Mouse (Mus musculus) cerebellum, adult (tissue): ENCODE data around the gene Lamb2.

Experiments
- ATAC-seq: cut with Nextera tagmentation; 2 replicates; pipeline ENCODE4 v1.9.2; 2017; ENCODE audit warnings: mild to moderate bottlenecking, moderate library complexity, mixed read lengths; ENCODE audit not compliant: insufficient number of reproducible peaks, low FRiP score, low TSS enrichment

Gene Lamb2

DNA sequence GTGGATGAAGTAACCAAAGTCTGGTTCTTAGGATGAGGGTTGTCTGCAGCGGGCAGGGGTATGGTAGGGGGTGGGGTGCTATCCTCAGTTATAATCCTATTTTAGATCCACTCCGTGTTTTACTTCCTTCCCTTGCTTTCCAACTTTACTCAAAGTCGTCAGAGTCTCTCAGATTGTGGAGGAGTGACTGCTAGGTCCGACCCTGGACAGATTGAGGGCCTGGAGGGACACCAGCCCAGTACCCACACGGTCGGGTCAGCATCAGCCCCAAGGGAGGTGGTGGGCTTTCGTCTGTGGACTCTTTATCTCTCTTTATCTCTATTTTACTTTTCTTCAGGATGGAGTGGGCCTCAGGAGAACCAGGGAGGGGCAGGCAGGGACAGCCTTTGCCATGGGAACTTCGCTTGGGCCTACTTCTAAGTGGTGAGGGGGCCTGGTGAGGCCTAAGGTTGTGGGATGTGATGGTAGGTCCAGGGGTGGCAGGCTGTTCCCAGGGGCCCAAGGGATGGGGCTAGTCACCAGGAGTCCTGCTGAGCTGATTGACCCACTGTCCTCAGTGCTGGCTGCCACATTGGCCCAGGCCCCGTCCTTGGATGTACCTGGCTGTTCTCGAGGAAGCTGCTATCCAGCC lies at the start of gene Lamb2:
TSS of gene Lamb2 (plus strand) at position 16 of the 631 bp plus-strand sequence.
- ATAC-seq, result no peak

DNA sequence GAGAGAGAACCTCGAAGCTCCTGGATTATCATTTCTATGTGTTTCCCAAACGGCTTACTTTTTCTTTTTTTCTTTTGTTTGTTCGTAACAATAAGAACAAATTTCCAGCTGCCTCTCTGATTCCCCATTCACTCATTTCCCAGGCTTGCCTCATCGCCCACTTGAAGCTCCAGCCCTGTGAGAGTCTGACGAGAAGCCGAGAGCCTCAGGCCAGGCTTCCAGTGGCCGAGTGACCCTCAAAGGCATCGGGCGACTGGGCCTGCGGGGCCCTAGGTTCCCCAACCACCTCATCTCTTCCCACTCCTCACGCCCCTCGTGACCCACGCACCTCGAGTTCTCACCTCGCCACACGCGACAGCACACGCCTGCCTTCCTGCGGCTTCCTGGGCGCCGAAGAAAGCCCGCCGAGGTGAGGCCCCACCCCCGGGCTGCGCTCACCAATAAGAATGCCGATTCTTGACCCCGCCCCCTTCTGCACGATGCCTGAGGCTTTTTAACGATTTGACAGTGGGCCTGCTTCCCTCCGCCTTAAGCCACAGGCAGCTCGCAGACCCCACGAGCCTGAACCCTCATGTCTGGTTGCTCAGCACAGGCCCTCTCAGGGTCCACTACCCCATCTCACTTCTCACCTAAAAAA lies 48.0 kb upstream of the Lamb2 start:
- ATAC-seq, result no peak

DNA sequence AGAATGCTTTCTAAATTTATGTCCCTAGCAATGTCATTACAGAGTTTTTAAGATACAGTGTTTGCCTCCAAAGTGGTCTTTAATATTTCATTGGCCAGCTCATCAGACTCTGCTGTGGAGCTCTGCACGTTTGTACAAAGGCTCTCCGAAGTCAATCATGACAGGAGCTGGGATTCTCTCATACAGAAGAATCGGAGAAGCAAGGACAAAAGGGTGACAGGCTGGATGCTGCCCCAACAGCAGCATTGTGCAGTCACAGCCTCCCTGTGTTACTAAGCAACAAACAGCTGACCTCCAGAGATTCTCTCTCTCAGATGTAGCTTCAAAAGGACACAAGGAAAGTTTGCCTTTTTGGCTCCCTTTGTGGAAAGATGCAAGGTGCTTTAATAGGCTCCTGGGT lies 43.4 kb upstream of the Lamb2 start, which contains the start of gene BC048562:
TSS of gene BC048562 (plus strand) at position 301 of the 400 bp plus-strand sequence.
- ATAC-seq, result no peak

DNA sequence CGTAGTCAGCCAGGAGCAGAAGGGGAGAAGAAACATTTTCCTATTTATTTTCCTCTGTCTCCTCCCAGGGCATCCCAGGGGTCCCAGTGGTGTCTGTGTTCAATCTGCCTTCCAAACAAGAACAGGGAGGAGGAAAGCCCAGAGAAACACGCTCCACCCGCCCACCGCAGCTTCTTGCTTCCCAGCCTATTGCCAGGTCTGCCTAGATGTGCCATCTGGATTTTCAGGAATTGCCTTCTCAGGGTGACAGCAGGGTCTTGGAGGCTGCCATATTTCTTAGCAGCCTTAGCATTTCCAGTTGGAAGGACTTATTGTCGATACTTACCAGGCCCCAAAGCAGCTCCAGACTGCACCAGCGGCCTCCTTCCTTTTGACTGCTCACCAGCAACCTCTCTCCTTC lies 40.4 kb upstream of the Lamb2 start:
- ATAC-seq, result no peak

DNA sequence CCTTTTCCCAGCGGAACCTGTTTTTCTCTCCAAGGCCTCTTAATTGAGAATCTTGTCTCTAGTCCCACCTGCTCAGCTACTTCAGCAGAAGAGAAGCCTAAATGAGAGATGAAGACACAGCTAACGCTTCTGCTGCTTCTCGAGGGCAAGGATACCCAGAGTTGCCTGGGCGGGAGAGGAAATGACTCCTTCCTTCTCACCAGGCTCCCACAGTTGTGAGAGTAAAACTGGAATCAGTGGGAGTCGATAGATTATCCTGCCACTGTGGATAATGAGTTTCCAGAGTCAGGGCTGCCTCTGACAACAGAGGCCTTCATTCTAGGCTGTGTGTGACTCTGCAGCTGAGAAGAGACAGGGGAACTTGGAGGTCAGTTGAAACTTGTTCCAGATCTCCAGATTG lies 39.1 kb upstream of the Lamb2 start:
- ATAC-seq, result no peak

DNA sequence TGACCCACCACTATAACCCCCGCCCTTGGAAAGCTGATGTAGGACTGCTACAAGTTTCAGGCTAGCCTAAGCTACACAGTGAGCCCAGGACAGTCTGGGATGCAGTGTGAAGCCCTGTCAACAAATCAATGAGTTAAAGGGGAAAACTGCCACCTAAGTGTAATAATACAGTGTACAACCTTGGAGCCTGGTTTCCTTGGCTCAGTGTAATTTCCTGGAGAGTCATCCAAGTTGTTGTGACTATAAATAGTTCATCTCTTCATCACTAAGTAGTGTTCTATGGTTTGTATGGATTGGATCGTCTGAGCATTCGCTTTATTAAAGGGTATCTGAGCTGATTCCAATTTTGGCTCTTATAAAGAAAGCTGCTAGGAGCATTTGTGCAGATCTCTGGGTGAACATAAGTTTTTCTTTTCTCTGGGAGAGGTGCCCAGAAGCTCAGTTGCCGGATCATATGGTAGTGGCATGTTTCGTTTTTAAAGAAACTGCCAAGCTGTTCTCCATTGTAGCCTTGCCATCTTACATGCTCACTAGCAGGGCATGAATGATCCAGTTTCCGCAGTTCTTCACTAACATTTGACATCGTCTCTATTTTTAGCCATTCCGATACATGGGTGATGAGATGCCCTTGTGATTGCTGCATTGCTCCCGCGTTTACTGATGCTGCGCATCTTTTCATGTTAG lies 38.2 kb upstream of the Lamb2 start:
- no peak for ATAC-seq

DNA sequence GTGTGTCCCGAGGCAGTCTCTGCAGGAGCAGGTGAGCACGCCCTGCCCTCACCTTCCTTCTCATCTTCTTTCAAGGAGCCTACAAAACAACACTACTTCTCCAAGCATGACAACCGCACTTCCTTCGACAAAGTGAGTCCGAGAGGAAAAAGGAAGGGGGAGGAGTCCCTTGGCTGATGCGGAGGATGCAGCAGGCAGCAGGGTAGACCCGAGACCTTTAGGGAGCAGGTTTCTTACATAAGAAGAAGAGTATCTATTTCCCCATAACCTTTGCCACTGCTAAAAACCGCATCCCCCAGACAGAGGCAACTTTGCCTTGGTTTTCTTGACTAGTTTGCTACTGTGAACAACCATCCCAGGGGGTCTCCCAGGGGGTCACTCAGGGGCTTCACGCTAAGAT lies 34.4 kb upstream of the Lamb2 start:
- no peak for ATAC-seq

DNA sequence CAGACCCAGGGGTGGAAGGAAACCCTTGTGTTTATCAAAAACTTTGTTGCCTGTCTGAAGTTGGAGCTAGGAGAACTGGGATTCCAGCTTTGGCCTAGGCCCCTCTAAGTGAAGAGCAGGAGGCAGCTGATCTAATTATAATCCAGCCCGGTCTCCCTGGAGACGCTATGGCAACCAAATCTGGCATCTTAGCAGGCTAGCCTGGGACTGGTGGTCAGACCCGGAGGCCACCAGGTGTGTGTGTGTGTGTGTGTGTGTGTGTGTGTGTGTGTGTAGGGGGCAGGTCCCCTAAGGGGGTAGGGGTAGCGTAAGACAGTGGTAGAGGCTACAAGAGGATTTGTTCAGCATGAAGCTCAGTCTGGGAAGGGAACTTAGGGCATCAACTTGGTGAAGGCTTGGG lies 29.7 kb upstream of the Lamb2 start:
- no peak for ATAC-seq

DNA sequence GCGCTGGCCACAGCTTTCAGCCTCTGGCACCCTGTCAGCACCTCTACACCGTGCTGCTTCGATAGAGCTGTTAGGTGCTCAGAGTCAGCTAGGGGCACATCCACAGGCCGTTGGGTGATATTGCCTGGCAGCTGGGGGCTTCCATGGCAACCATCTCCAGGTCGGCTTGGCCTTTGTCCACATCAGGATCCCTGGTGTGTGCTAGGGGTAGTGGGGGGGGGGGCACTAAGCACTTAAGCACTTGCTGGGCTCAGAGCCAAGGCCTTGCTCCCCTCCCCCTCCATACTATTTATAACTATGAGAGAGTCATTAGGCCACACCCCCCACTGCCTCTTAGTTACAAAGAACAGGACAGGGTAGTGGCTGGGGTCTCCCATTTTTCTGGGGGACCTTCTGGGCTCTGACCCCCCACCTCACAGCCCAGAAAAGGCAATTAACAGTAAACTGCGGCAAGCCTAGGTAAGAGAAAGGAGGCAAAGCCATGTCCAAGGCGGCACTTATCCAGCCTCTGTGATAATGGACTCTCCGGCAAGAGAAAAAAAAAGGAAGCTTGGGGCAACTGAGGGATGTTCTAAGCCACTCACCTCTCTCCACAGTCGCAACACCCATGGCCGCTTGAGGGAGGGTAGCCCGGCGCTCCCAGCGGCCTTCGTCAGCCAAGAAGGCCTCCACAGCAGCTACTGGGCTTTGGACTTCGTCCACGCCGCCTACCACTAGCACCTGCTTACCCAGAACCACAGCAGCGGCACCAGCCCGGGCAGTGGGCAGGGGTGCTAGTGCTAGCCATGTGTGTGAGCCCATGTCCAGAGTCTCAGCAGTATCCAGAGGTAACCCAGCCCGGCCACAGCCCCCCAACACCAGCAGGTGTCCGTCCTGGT lies 29.0 kb upstream of the Lamb2 start:
- no peak for ATAC-seq

DNA sequence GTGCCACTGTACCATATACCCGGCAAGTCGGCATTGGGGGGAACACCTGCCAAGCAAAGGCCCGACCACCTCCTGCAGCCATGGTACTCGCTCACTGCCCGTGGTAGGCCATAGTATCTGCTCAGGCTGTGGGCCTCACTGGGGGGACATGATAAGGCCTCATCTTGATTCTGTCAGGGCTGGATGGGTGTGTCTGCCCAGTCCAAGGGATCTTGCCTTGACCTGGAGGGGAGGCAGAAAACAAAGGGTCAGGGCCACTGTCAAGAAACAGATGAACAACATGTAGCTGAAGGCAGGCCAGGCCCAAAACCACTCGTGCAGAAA lies 28.4 kb upstream of the Lamb2 start:
- ATAC-seq, result no peak

DNA sequence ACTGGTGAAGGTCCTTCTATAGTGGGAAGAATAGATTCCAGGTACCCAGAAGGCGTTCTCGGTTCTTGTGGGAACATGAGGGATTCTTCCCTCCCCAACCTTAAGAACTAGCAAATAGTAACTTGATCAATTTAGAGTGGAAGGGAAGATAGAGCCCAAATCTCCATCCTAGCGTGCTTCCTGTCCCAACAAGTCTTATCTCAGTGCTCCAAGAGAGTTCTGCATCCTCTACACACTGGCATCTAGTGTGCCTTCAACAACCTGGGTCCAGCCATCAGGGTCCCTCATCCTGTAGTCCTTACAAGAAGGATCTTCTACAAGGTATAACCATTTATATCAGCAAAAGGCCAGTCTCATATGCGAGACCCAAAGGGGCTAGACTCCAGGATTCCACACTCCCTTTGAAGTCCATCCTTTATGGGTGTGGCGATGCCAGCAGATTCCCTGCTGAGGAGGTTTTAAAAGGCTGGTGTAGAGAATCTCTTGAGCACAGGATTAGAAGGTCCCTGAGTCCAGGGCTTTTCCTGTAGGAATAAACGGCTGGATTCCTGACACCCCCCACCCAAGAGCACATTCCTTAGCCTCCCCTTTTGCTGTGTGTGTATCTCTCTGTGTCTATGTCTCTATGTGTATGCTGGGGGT lies 27.9 kb upstream of the Lamb2 start:
- ATAC-seq, result no peak

DNA sequence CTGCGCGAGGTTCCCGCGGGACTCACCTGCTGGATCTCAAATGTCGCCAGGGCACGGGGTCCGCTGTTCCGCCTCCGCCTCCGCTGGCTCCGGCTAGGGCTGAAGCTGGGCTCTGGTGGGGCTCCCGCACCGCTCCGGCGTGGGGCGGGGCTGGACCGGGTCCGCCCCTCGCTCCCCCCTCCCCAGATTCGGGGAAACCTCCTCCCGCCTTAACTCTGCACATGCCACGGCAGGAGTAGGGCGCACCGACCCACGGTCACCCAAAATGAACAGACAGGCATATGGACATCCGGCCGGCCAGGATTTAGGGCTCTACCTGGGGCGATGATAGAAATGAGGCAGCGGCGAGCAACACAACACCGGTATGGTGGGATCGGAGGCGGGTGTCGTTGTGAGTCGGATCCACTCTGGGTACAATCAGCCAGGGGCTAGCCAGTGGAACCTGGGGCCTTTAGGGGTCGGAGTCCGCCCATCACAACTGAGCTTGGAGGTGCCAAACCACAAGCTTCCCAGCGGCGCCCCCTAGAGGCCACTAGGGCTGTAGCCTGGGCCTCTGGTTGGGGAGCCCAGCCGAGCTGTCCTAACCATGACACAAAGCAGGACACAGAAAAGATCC lies 27.1 kb upstream of the Lamb2 start:
- ATAC-seq, result peak; percentile 82

DNA sequence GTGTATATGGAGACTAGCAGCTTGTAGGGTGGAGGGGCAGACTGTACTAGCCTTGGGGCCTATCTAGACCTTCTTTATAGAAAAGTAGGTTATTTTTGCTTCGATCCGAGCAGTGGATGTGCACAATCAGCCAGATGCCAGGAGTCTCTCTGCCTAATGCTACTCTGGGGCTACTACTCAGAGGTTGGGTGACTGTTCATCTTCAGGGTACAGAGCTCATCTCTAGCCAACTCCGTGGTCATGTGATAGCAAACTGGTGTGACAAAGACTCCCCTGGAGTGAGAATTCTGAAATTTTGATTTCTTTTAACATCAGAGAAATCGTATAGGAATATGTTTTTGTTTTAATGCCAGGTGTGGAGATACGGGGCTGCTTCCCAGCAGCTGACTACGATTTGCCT lies 26.6 kb upstream of the Lamb2 start:
- 0 out of 2 replicates have a peak, but pooled peaks have one; percentile 14 for ATAC-seq

DNA sequence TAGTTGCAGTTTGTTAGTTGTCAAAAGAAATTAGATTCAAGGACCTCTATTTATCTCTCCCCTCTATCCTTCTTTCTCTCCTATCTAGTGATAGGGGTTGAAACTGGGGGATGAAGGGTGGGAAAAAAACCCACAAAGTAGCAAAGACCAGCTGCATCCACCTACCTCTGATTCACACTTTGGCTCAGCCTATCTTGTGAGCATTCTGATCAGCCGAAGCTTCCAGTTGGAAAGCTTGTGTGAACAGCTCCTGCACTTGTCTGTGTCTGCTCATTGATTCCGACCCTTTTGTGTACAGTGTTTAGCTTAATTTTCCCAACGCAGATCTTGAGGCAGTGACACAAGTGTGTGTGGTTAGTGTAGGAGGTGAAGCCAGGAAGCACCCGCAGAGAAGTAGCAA lies 26.1 kb upstream of the Lamb2 start:
- ATAC-seq, result no peak

DNA sequence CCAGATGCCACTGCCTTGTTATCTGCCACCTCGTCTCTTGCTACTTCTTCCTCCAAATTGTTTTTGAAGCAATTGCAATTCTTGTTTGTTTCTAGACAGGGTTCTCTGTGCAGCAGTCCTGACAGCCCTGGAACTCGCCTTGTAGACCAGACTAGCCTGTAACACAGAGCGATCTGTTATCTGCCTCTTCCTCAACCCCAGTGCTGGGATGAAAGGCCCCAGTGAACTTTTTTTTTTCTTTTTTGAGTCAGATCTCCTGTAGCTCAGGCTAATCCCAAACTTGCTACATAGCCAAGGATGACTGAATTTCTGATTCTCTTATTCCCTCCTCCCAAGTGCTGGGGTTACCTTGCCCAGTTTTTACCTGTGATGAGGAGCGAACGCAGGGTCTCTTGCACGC lies 25.1 kb upstream of the Lamb2 start:
- ATAC-seq, result no peak

DNA sequence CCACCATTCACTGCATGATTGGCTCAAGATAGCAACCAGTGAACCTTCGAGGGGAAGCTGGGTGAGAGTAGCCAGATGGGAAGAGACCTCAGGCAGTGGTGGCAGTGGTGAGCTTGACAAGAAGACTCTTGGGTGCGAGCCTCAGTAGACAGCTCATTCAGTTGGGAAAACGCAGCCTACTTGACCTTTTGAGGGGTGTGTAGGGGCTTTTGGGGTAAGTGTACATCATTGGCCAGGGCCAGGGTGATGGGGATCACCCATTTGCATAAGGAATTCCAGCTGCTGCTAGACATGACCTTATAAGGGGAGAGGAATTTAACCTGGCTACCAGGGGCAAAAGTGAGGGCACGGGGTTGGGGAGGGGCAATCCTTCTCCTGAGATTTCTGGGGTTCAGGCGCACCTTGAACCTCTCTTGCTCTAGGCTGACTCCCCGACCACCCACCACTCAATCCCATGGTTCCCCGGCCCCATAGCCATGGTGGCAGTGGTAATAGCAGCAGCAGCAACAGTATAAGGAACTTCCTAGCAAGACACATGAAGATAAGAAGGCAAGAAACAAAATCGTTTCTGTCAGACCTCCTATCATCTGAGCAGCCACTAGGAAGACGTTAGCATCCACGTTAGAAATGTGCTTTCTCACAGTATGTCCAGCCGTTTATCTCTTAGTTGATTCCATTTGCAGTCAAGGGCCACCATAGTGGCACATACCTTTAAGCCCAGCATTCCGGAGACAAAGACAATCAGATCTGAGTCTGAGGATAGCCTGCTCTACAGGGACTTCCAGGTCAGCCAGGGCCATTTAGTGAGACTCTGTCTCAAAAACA lies 23.6 kb upstream of the Lamb2 start:
- ATAC-seq, result no peak

DNA sequence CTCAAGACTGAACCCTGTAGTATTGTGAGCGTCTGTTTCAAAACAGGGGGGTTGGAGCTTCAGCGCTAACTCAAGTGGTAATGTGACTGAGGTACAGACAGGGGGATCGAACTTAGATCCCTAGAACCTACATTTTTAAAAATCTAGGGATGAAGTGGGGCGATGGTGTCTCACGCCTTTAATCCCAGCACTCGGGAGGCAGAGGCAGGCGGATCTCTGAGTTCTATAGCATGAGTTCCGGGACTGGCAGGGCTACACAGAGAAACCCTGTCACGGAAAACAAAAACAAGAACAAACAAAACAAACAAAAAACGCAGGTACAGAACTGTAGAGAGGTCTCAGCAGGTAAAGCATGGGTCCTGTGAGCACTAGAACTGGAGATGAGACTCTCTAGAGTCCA lies 22.6 kb upstream of the Lamb2 start:
- ATAC-seq, result no peak

DNA sequence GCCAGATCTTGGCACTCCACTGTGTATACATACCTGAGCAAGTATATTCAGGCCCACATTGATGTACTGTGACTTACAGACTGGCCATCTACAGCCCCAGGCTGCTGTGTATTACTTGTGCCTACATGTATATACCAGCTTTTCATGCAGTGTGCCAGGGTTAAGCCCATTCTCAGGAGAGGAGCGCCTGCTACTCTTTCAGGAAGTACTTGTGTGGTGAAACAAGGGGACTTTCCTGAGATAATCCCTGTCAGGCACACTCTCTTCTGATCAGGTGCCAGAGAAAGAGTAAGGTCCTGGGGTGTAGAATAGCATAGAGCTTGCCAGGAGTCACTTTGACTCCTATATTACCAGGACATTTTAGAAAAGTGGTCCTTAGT lies 19.6 kb upstream of the Lamb2 start:
- ATAC-seq, result no peak
